Mouse (Mus musculus): ENCODE data around the gene Nprl3. TPM values are rescaled to one million over a fixed set of nuclear protein-coding genes. Genes with fewer than 3 reads are reported as not detected.

Nprl3 gene
- polyA plus RNA-seq, 1 experiment from 2014 or later: 47.8 TPM

GRCm38 (mm10) chr11:32190603-32191110 lies 76.8 kb downstream of the Nprl3 start:
- Histone ChIP-seq H3K36me3 (no peaks in the 10 kb centered on the region), H3K27me3 (peaks cover 6% of the 10 kb centered on the region), H3K4me3 (replicated peaks) (no peak overlapping the region), H3K27ac (no peak overlapping the region), H3K4me1 (replicated peaks) (peaks cover 5% of the 10 kb centered on the region; the same call in 1 of the 2 replicates), H3K4me2 (no peak overlapping the region), H3K9ac (replicated peaks) (no peak overlapping the region), H3K9me3 (no peaks in the 10 kb centered on the region)
- WGBS: 78% methylated on average over 13 of the region's 13 CpGs
- no peak for ATAC-seq (ENCODE audit: insufficient number of reproducible peaks, insufficient read depth, low FRiP score, low TSS enrichment, low read depth)

GRCm38 (mm10) chr11:32190119-32190518 lies 77.4 kb downstream of the Nprl3 start:
- H3K9me3 ChIP-seq: no peaks in the 10 kb centered on the region
- peaks cover 5% of the 10 kb centered on the region; the same call in 1 of the 2 replicates for H3K4me1 ChIP-seq (replicated peaks)
- no peak overlapping the region for H3K27ac ChIP-seq
- H3K27me3 ChIP-seq: peaks cover 3% of the 10 kb centered on the region
- H3K4me2 ChIP-seq: no peak overlapping the region
- WGBS: 86% methylated on average over 9 of the region's 9 CpGs
- H3K9ac ChIP-seq (replicated peaks): no peak overlapping the region
- no peaks in the 10 kb centered on the region for H3K36me3 ChIP-seq
- no peak overlapping the region for H3K4me3 ChIP-seq (replicated peaks)
- no peak for ATAC-seq (ENCODE audit: insufficient number of reproducible peaks, insufficient read depth, low FRiP score, low TSS enrichment, low read depth)

- 62% methylated on average over 5 of the region's 5 CpGs for WGBS
- no peak for ATAC-seq (ENCODE audit: insufficient number of reproducible peaks, insufficient read depth, low FRiP score, low TSS enrichment, low read depth)
Observed at GRCm38 (mm10) chr11:32189434-32189833, 78.1 kb downstream of the Nprl3 start.

DNA sequence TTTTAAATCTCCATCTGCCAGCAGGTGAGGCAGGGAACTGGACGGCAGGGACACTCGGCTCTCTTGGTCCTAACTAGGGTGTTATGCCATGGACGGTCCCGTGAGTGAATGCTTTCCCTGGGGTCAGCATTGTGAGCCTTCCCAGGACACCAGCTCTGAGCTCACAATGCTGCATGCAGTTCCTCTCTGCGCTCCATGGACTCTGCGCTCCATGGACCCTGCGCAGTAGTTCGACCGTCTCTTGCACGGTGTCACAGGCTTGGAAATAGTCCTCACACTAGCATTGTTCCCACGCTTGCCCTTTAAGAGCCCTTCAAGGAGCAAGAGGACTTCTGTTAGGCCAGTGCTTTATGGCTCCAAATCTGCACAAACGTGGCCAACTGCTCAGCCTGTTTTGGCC lies 78.6 kb downstream of the Nprl3 start:
- Histone ChIP-seq H3K4me3 (replicated peaks) (no peak overlapping the region), H3K4me2 (no peak overlapping the region), H3K36me3 (no peaks in the 10 kb centered on the region), H3K27ac (no peak overlapping the region), H3K9me3 (no peaks in the 10 kb centered on the region), H3K9ac (replicated peaks) (no peak overlapping the region), H3K27me3 (no peaks in the 10 kb centered on the region; the same call in 1 of the 2 replicates), H3K4me1 (replicated peaks) (peaks cover 5% of the 10 kb centered on the region; the same call in 1 of the 2 replicates)
- 81% methylated on average over 12 of the region's 12 CpGs for WGBS
- ATAC-seq (ENCODE audit: insufficient number of reproducible peaks, insufficient read depth, low FRiP score, low TSS enrichment, low read depth): no peak

More at GRCm38 (mm10) chr11:32189434-32189833, 78.1 kb downstream of the Nprl3 start:
- Histone ChIP-seq H3K4me1 (replicated peaks) (peaks cover 5% of the 10 kb centered on the region; the same call in 1 of the 2 replicates), H3K4me2 (no peak overlapping the region), H3K27ac (no peak overlapping the region), H3K9ac (replicated peaks) (no peak overlapping the region), H3K9me3 (no peaks in the 10 kb centered on the region), H3K27me3 (no peaks in the 10 kb centered on the region; the same call in 1 of the 2 replicates), H3K4me3 (replicated peaks) (no peak overlapping the region), H3K36me3 (no peaks in the 10 kb centered on the region)

DNA sequence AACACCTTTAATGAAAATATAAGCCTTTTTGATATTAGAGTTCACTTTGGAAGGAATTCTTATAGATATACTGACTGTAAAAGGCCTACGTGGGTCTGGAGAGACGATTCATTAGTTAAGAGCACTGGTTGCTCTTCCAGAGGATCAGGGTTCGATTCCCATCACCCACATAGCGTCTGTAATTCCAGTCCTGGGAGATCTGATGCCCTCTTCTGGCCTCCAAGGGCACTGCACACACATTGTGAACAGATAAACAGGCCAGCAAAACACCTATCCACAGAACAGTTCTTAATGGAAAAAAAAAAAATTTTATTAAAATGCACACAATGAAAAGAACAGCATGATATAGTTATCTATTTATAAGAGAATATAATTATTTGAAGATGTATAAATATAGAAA lies 80.3 kb downstream of the Nprl3 start:
- H3K27ac ChIP-seq: no peak overlapping the region
- H3K4me3 ChIP-seq (replicated peaks): no peak overlapping the region
- no peaks in the 10 kb centered on the region for H3K4me1 ChIP-seq (replicated peaks)
- no peaks in the 10 kb centered on the region for H3K9me3 ChIP-seq
- WGBS: 90% methylated on average over 4 of the region's 4 CpGs
- H3K27me3 ChIP-seq: no peaks in the 10 kb centered on the region; the same call in 1 of the 2 replicates
- H3K9ac ChIP-seq (replicated peaks): no peak overlapping the region
- no peak for ATAC-seq (ENCODE audit: insufficient number of reproducible peaks, insufficient read depth, low FRiP score, low TSS enrichment, low read depth)
- H3K36me3 ChIP-seq: no peaks in the 10 kb centered on the region
- no peak overlapping the region for H3K4me2 ChIP-seq

GRCm38 (mm10) chr11:32186031-32186430 lies 81.5 kb downstream of the Nprl3 start:
- Histone ChIP-seq H3K4me2 (no peak overlapping the region), H3K27me3 (no peaks in the 10 kb centered on the region; the same call in 1 of the 2 replicates), H3K9ac (replicated peaks) (no peak overlapping the region), H3K27ac (no peak overlapping the region), H3K36me3 (no peaks in the 10 kb centered on the region), H3K9me3 (no peaks in the 10 kb centered on the region), H3K4me1 (replicated peaks) (no peaks in the 10 kb centered on the region), H3K4me3 (replicated peaks) (no peak overlapping the region)
- ATAC-seq (ENCODE audit: insufficient number of reproducible peaks, insufficient read depth, low FRiP score, low TSS enrichment, low read depth): no peak
- WGBS: 88% methylated on average over 3 of the region's 3 CpGs

GRCm38 (mm10) chr11:32184469-32184868 lies 83.0 kb downstream of the Nprl3 start:
- H3K4me2 ChIP-seq: no peak overlapping the region
- H3K4me3 ChIP-seq (replicated peaks): no peak overlapping the region
- no peaks in the 10 kb centered on the region for H3K9me3 ChIP-seq
- H3K9ac ChIP-seq (replicated peaks): no peak overlapping the region
- 85% methylated on average over 8 of the region's 8 CpGs for WGBS
- no peaks in the 10 kb centered on the region for H3K27me3 ChIP-seq
- H3K27ac ChIP-seq: no peak overlapping the region
- no peaks in the 10 kb centered on the region for H3K4me1 ChIP-seq (replicated peaks)
- ATAC-seq (ENCODE audit: insufficient number of reproducible peaks, insufficient read depth, low FRiP score, low TSS enrichment, low read depth): no peak
- H3K36me3 ChIP-seq: no peaks in the 10 kb centered on the region

GRCm38 (mm10) chr11:32181973-32182868 lies 85.3 kb downstream of the Nprl3 start:
- Histone ChIP-seq H3K36me3 (no peaks in the 10 kb centered on the region), H3K9ac (replicated peaks) (no peak overlapping the region), H3K4me1 (replicated peaks) (no peaks in the 10 kb centered on the region), H3K4me3 (replicated peaks) (no peak overlapping the region), H3K4me2 (no peak overlapping the region), H3K9me3 (peaks cover 3% of the 10 kb centered on the region; the same call in 1 of the 2 replicates), H3K27ac (no peak overlapping the region), H3K27me3 (no peaks in the 10 kb centered on the region)
- WGBS: 51% methylated on average over 24 of the region's 25 CpGs
- no peak for ATAC-seq (ENCODE audit: insufficient number of reproducible peaks, insufficient read depth, low FRiP score, low TSS enrichment, low read depth)

DNA sequence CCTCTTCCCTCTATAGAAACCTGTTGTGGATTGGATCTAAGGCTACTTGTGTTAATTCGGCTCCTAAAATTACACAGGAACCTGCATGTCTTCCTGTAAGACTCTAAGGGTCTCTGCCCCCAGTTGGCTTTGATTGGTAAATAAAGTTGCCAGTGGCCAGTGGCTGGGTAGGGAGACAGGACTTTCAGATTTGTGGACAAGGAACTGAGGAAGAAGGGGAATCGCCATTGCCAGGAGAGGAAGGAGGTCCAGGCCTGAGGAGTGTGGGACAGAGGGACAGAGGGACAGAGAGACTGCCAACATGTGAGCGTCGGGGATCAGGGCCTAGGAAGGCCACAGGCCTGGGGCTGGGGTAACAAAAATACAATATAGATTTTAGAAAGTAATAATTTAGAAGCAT lies 86.3 kb downstream of the Nprl3 start:
- 74% methylated on average over 4 of the region's 4 CpGs for WGBS
- no peak overlapping the region for H3K4me2 ChIP-seq
- peaks cover 3% of the 10 kb centered on the region; the same call in 1 of the 2 replicates for H3K9me3 ChIP-seq
- no peak overlapping the region for H3K4me3 ChIP-seq (replicated peaks)
- no peaks in the 10 kb centered on the region for H3K4me1 ChIP-seq (replicated peaks)
- H3K36me3 ChIP-seq: no peaks in the 10 kb centered on the region
- no peaks in the 10 kb centered on the region for H3K27me3 ChIP-seq
- H3K9ac ChIP-seq (replicated peaks): no peak overlapping the region
- no peak overlapping the region for H3K27ac ChIP-seq
- no peak for ATAC-seq (ENCODE audit: insufficient number of reproducible peaks, insufficient read depth, low FRiP score, low TSS enrichment, low read depth)

GRCm38 (mm10) chr11:32178506-32178905 lies 89.0 kb downstream of the Nprl3 start:
- H3K27ac ChIP-seq: no peak overlapping the region
- ATAC-seq (ENCODE audit: insufficient number of reproducible peaks, insufficient read depth, low FRiP score, low TSS enrichment, low read depth): no peak
- no peak overlapping the region for H3K9ac ChIP-seq (replicated peaks)
- H3K27me3 ChIP-seq: no peaks in the 10 kb centered on the region
- peaks cover 3% of the 10 kb centered on the region; the same call in 1 of the 2 replicates for H3K9me3 ChIP-seq
- no peaks in the 10 kb centered on the region for H3K36me3 ChIP-seq
- no peak overlapping the region for H3K4me3 ChIP-seq (replicated peaks)
- H3K4me1 ChIP-seq (replicated peaks): no peaks in the 10 kb centered on the region
- H3K4me2 ChIP-seq: no peak overlapping the region
- WGBS: 89% methylated on average over 1 of the region's 1 CpGs

Measured in limb, embryonic 12.5 days (tissue).